Comparison of ENCODE assay signal across 18 mouse cellular contexts in the genomic region with DNA sequence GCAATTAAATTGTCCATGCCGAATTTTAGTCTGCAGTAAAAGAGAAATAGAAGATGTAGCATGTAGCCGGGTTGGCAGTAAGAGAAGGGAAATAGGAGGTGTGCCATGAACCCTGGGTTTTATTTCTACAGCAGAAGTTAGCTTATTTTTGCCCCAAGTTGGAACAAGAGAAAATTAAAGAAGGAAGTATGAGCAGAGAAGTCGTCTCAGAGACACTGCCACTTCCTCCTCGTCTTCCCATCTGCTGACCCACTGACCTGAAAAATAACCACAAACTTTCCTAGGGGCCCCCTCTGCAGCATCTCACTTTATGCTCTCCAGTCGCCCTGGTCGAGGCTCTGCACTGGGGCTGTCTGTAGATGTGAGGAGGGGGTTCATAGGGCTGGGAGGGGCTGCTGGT. TPM values are rescaled to one million over a fixed set of nuclear protein-coding genes. Genes with fewer than 3 reads are reported as not detected.
DNase-seq lines count a peak whose midpoint lies in the region; ATAC-seq and TF ChIP-seq lines count a peak whose summit lies in the region.
"Had no signal": no experiment of that assay in that cellular context is flagged by ENCODE, and none has a peak within 500 bp of the region (broad histone marks: within the 10 kb centered on the region; RNA-seq: fewer than 3 reads in every experiment).

No protein-coding gene starts in this region.

- no peak overlapping the region for H3K4me3 ChIP-seq in spleen, adult 2 months (ENCODE audit: extremely low read depth, insufficient read depth, insufficient read length)
- H3K4me3 ChIP-seq in bone marrow macrophage, adult 2 months (ENCODE audit: insufficient read depth, low read length): no peak overlapping the region
- H3K4me3 ChIP-seq in neural tube, embryonic 15.5 days (replicated peaks): no peak overlapping the region
- H3K4me3 ChIP-seq: heart, embryonic 15.5 days; hindbrain, embryonic 10.5 days; limb, embryonic 15.5 days had no signal

- peak overlapping the region; percentile 82 for H3K27ac ChIP-seq in spleen, adult 2 months (ENCODE audit: insufficient read depth, low read length)
- peak overlapping the region; percentile 78 for H3K27ac ChIP-seq in bone marrow macrophage, adult 2 months (ENCODE audit: insufficient read depth, low read depth, low read length)
- no peak overlapping the region for H3K27ac ChIP-seq in neural tube, embryonic 15.5 days (replicated peaks)
- H3K27ac ChIP-seq: heart, embryonic 15.5 days; hindbrain, embryonic 10.5 days; limb, embryonic 15.5 days had no signal

- peak; percentile 49 for DNase-seq in layer of hippocampus, adult 9-11 months
- DNase-seq in layer of hippocampus, postnatal 25 days (ENCODE audit: extremely low spot score in 1 of 2, low spot score in 1 of 2): no peak
- DNase-seq in spleen, adult 2 months (ENCODE audit: low read depth in 1 of 2, low spot score in 2 of 2): peak in 1 of 2 experiments; percentile 61
- DNase-seq in spleen, adult 12 weeks (ENCODE audit: low spot score): no peak
- DNase-seq in embryo, embryonic 9.5 days (ENCODE audit: extremely low spot score): no peak
- DNase-seq: adrenal gland, adult 8-10 months; cerebellum, adult 11-12 months; cerebellum, postnatal 25 days; forebrain, postnatal 0 days; kidney, adult 18-20 months; kidney, postnatal 25 days; lung, postnatal 10 days; midbrain, embryonic 14.5 days had no signal

- H3K9ac ChIP-seq in neural tube, embryonic 15.5 days (replicated peaks): no peak overlapping the region
- H3K9ac ChIP-seq: forebrain, postnatal 0 days; heart, embryonic 15.5 days; limb, embryonic 15.5 days had no signal

- H3K9me3 ChIP-seq in neural tube, embryonic 15.5 days (replicated peaks): no peaks in the 10 kb centered on the region
- H3K9me3 ChIP-seq: heart, embryonic 15.5 days; hindbrain, embryonic 10.5 days; limb, embryonic 15.5 days had no signal

- WGBS in spleen, adult 2 months: 11% methylated on average over 6 of the region's 6 CpGs
- WGBS in neural tube, embryonic 15.5 days: 69% methylated on average over 6 of the region's 6 CpGs

- no peaks in the 10 kb centered on the region for H3K36me3 ChIP-seq in spleen, adult 2 months (ENCODE audit: control insufficient read depth, insufficient read depth, low read length)
- H3K36me3 ChIP-seq in neural tube, embryonic 15.5 days: no peaks in the 10 kb centered on the region
- H3K36me3 ChIP-seq: heart, embryonic 15.5 days; hindbrain, embryonic 10.5 days; limb, embryonic 15.5 days had no signal

- no peak for TF ChIP-seq POLR2A in spleen, adult 2 months (IDR thresholded peaks at IDR 0.05; ENCODE audit: low read depth, low read length)
- no peak for TF ChIP-seq POLR2A in bone marrow macrophage, adult 2 months (IDR thresholded peaks at IDR 0.05; ENCODE audit: borderline replicate concordance, low read depth, low read length)

- H3K4me2 ChIP-seq in neural tube, embryonic 15.5 days: no peak overlapping the region
- H3K4me2 ChIP-seq: heart, embryonic 15.5 days; limb, embryonic 15.5 days had no signal

- no peak for ATAC-seq in neural tube, embryonic 15.5 days (ENCODE audit: low FRiP score)
- ATAC-seq: forebrain, postnatal 0 days had no signal

- H3K27me3 ChIP-seq in spleen, adult 2 months (ENCODE audit: control insufficient read depth, insufficient read depth, low read length): no peaks in the 10 kb centered on the region
- no peaks in the 10 kb centered on the region for H3K27me3 ChIP-seq in neural tube, embryonic 15.5 days (replicated peaks)
- H3K27me3 ChIP-seq: limb, embryonic 15.5 days had no signal

- TF ChIP-seq CTCF in spleen, adult 2 months (IDR thresholded peaks at IDR 0.05; ENCODE audit: extremely low read depth, insufficient read depth, insufficient read length, insufficient replicate concordance): no peak
- no peak for TF ChIP-seq CTCF in bone marrow macrophage, adult 2 months (IDR thresholded peaks at IDR 0.05; ENCODE audit: low read depth, low read length)

- H3K4me1 ChIP-seq in spleen, adult 2 months (ENCODE audit: control insufficient read depth, insufficient read depth, insufficient read length): peaks cover 60% of the 10 kb centered on the region
- H3K4me1 ChIP-seq in bone marrow macrophage, adult 2 months (ENCODE audit: control insufficient read depth, insufficient read depth, low read length): peaks cover 84% of the 10 kb centered on the region
- H3K4me1 ChIP-seq in neural tube, embryonic 15.5 days: no peaks in the 10 kb centered on the region
- H3K4me1 ChIP-seq: limb, embryonic 15.5 days had no signal

RNA-seq across cellular contexts. Expression of gene Arhgap25, which starts 33.3 kb away (rescaled TPM):
- total RNA-seq in layer of hippocampus, postnatal 25 days (2021): 1 to 10 TPM; 2.8 to 3.3 TPM
- polyA plus RNA-seq in spleen, adult 2 months (2012; rRNA removed): 17.3 and 18.0 TPM in 2 replicates
- 66.3 and 69.0 TPM in 2 replicates for polyA plus RNA-seq in bone marrow macrophage, adult 2 months (2012; ENCODE audit: insufficient read depth, insufficient read length, missing spikeins)
- 3.6 and 6.3 TPM in 2 replicates for polyA plus RNA-seq in neural tube, embryonic 15.5 days (2015; fragmentation: Nextera tagmentation; extraction: Ambion mirVana)
